Mouse (Mus musculus): ENCODE measurements around the gene Ear6. TPM values are rescaled to one million over a fixed set of nuclear protein-coding genes. Genes with fewer than 3 reads are reported as not detected.
A peak's percentile ranks its signal among the peaks of the same experiment; 100 is the strongest.

Gene Ear6
- total and polyA plus RNA-seq, 2 experiments from 2014 or later: not detected

DNA sequence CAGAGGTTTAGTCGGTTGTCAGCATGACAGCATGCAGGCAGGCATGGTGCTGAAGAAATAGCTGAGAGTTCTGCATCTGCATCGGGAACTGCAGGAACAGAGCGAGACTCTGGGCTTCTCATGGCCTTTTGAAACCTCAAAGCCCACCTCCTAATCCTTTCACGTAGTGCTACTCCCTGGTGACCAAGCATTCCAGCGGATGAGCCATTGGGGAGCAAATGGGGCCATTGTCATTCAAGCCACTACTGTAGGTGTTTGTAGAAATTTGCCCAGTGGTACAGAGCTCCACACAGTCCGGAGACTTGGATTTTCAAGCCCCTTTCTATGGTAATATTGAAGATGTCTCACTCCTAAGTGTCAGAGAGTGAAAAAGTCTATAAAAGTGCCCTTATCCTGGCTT, 32.6 kb downstream of the Ear6 start:
- Histone ChIP-seq H3K36me3 (ENCODE audit: insufficient read depth, low read length) (peaks cover 30% of the 10 kb centered on the region), H3K27ac (ENCODE audit: low read depth, low read length) (no peak overlapping the region), H3K4me3 (ENCODE audit: low read depth, low read length) (peak overlapping the region; percentile 65), H3K4me1 (ENCODE audit: insufficient read depth, low read length) (peaks cover 9% of the 10 kb centered on the region; the same call in 1 of the 2 replicates), H3K4me2 (ENCODE audit: low read depth, low read length, poor library complexity, severe bottlenecking) (peak overlapping the region; percentile 78), H3K9me3 (ENCODE audit: low read length) (no peaks in the 10 kb centered on the region), H3K27me3 (ENCODE audit: insufficient read depth, low read length) (no peaks in the 10 kb centered on the region), H3K9ac (replicated peaks; ENCODE audit: low read length, poor library complexity, severe bottlenecking) (no peak overlapping the region)
- no peak for TF ChIP-seq CTCF (IDR thresholded peaks at IDR 0.05)
- ATAC-seq (ENCODE audit: low FRiP score): no peak
- 37% methylated on average over 6 of the region's 6 CpGs for WGBS
- no peak for DNase-seq (ENCODE audit: low spot score)

GRCm38 (mm10) chr14:51889833-51890232, 36.3 kb downstream of the Ear6 start:
- peaks cover 9% of the 10 kb centered on the region; the same call in 1 of the 2 replicates for H3K4me1 ChIP-seq (ENCODE audit: insufficient read depth, low read length)
- WGBS: 91% methylated on average over 6 of the region's 6 CpGs
- H3K4me3 ChIP-seq (ENCODE audit: low read depth, low read length): no peak overlapping the region
- peaks cover 43% of the 10 kb centered on the region for H3K36me3 ChIP-seq (ENCODE audit: insufficient read depth, low read length)
- no peaks in the 10 kb centered on the region for H3K9me3 ChIP-seq (ENCODE audit: low read length)
- ATAC-seq (ENCODE audit: low FRiP score) (no peak), DNase-seq (ENCODE audit: low spot score) (no peak)
- no peak overlapping the region for H3K4me2 ChIP-seq (ENCODE audit: low read depth, low read length, poor library complexity, severe bottlenecking)
- no peak overlapping the region for H3K9ac ChIP-seq (replicated peaks; ENCODE audit: low read length, poor library complexity, severe bottlenecking)
- H3K27me3 ChIP-seq (ENCODE audit: insufficient read depth, low read length): no peaks in the 10 kb centered on the region
- TF ChIP-seq CTCF (IDR thresholded peaks at IDR 0.05): no peak
- H3K27ac ChIP-seq (ENCODE audit: low read depth, low read length): no peak overlapping the region

- no peak for TF ChIP-seq CTCF (IDR thresholded peaks at IDR 0.05)
- no peaks in the 10 kb centered on the region for H3K27me3 ChIP-seq (ENCODE audit: insufficient read depth, low read length)
- no peak within 1 kb of the TSS for H3K27ac ChIP-seq (ENCODE audit: low read depth, low read length)
- DNase-seq (ENCODE audit: low spot score) (no peak), ATAC-seq (ENCODE audit: low FRiP score) (no peak)
- 93% methylated on average over 8 of the region's 9 CpGs for WGBS
- H3K4me1 ChIP-seq (ENCODE audit: insufficient read depth, low read length): no peaks in the 10 kb centered on the region
- no peak within 1 kb of the TSS for H3K4me3 ChIP-seq (ENCODE audit: low read depth, low read length)
- no peaks in the 10 kb centered on the region for H3K9me3 ChIP-seq (ENCODE audit: low read length)
- H3K9ac ChIP-seq (replicated peaks; ENCODE audit: low read length, poor library complexity, severe bottlenecking): no peak within 1 kb of the TSS
- peaks cover 43% of the 10 kb centered on the region for H3K36me3 ChIP-seq (ENCODE audit: insufficient read depth, low read length)
- no peak within 1 kb of the TSS for H3K4me2 ChIP-seq (ENCODE audit: low read depth, low read length, poor library complexity, severe bottlenecking)
These were observed 38.9 kb downstream of the Ear6 start, which contains the start of gene Slc39a2 for GRCm38 (mm10) chr14:51892191-51892939. TSS of gene Slc39a2 (plus strand) at chr14:51892889.

DNA sequence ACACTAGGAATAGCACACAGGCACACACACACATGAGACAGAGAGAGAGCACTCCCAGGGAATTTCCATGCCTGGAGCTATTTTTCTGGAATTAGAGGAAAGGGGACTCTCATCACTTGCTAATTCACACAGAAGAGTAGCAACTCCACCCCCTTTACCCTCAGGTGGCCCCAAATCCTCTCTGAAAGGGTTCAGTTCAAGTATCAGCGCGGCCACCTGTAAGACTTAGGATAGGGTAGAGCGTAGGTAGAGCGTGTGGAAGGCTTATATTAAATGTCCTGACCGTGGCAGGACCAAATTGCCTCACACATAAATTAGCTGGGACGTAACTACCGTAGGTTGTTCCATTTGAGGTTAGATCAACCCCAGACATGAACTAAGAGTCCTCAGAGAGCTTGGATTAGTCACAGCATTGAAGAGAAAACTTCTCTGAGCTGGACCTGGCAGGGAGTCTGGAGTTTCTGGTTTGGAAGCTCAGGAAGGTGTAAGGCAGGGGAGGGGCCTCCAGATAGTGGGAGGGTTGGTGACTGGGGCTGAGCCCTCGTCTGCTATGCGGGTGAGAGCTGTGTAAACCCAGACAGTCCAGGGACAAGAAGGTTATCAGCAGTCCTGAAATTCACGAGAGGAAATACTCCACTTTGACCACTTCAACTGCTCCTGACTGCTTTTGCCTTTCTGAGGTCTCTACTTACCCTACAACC, 39.7 kb downstream of the Ear6 start:
- DNase-seq (ENCODE audit: low spot score): no peak
- ATAC-seq (ENCODE audit: low FRiP score): no peak
- Histone ChIP-seq H3K27me3 (ENCODE audit: insufficient read depth, low read length) (no peaks in the 10 kb centered on the region), H3K9ac (replicated peaks; ENCODE audit: low read length, poor library complexity, severe bottlenecking) (no peak overlapping the region), H3K27ac (ENCODE audit: low read depth, low read length) (no peak overlapping the region), H3K4me3 (ENCODE audit: low read depth, low read length) (no peak overlapping the region), H3K4me1 (ENCODE audit: insufficient read depth, low read length) (no peaks in the 10 kb centered on the region), H3K4me2 (ENCODE audit: low read depth, low read length, poor library complexity, severe bottlenecking) (no peak overlapping the region), H3K36me3 (ENCODE audit: insufficient read depth, low read length) (peaks cover 42% of the 10 kb centered on the region), H3K9me3 (ENCODE audit: low read length) (no peaks in the 10 kb centered on the region)
- TF ChIP-seq CTCF (IDR thresholded peaks at IDR 0.05): no peak
- WGBS: 28% methylated on average over 10 of the region's 10 CpGs

DNA sequence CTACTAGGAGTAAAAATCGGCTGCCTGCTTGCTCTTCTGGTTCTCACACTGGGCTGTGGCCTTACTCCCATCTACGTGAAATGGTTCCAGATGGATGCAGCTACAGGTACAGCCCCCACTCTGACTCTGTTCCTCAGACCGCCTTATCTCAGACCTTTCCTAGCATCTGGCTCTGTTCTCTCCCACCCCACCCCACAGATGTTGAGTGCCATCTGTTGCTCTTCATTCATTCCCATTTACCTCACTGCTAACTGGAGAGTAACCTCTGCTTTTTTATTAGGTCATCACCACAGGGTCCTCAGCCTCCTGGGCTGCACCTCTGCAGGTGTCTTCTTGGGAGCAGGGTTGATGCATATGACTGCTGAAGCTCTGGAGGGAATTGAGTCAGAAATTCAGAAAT, 40.3 kb downstream of the Ear6 start:
- Histone ChIP-seq H3K4me2 (ENCODE audit: low read depth, low read length, poor library complexity, severe bottlenecking) (no peak overlapping the region), H3K9me3 (ENCODE audit: low read length) (no peaks in the 10 kb centered on the region), H3K36me3 (ENCODE audit: insufficient read depth, low read length) (peaks cover 37% of the 10 kb centered on the region), H3K9ac (replicated peaks; ENCODE audit: low read length, poor library complexity, severe bottlenecking) (no peak overlapping the region), H3K27me3 (ENCODE audit: insufficient read depth, low read length) (no peaks in the 10 kb centered on the region), H3K4me3 (ENCODE audit: low read depth, low read length) (no peak overlapping the region), H3K4me1 (ENCODE audit: insufficient read depth, low read length) (no peaks in the 10 kb centered on the region), H3K27ac (ENCODE audit: low read depth, low read length) (no peak overlapping the region)
- DNase-seq (ENCODE audit: low spot score): no peak
- WGBS: 64% methylated on average over 3 of the region's 3 CpGs
- no peak for TF ChIP-seq CTCF (IDR thresholded peaks at IDR 0.05)
- no peak for ATAC-seq (ENCODE audit: low FRiP score)

- no peak overlapping the region for H3K4me3 ChIP-seq (ENCODE audit: low read depth, low read length)
- no peak overlapping the region for H3K9ac ChIP-seq (replicated peaks; ENCODE audit: low read length, poor library complexity, severe bottlenecking)
- peak; percentile 15; the same call in 1 of the 2 replicates for ATAC-seq (ENCODE audit: low FRiP score)
- no peaks in the 10 kb centered on the region for H3K4me1 ChIP-seq (ENCODE audit: insufficient read depth, low read length)
- H3K4me2 ChIP-seq (ENCODE audit: low read depth, low read length, poor library complexity, severe bottlenecking): no peak overlapping the region
- TF ChIP-seq CTCF (IDR thresholded peaks at IDR 0.05): no peak
- no peak for DNase-seq (ENCODE audit: low spot score)
- H3K9me3 ChIP-seq (ENCODE audit: low read length): no peaks in the 10 kb centered on the region
- no peak overlapping the region for H3K27ac ChIP-seq (ENCODE audit: low read depth, low read length)
- H3K27me3 ChIP-seq (ENCODE audit: insufficient read depth, low read length): no peaks in the 10 kb centered on the region
- peaks cover 24% of the 10 kb centered on the region for H3K36me3 ChIP-seq (ENCODE audit: insufficient read depth, low read length)
- 78% methylated on average over 14 of the region's 14 CpGs for WGBS
These were observed 41.6 kb downstream of the Ear6 start for GRCm38 (mm10) chr14:51895071-51895470.
